Mouse (Mus musculus): ENCODE results near the gene 1110032A03Rik. TPM values are rescaled to one million over a fixed set of nuclear protein-coding genes. Genes with fewer than 3 reads are reported as not detected.

Gene 1110032A03Rik
- polyA plus RNA-seq, 1 experiment, result 170 TPM

GRCm38 (mm10) chr9:50734989-50735388 is 40.3 kb downstream of the 1110032A03Rik start:
- no peak for DNase-seq (ENCODE audit: low read depth)

- no peak for DNase-seq (ENCODE audit: low read depth)
These were observed 42.8 kb downstream of the 1110032A03Rik start for GRCm38 (mm10) chr9:50732560-50732959.

DNA sequence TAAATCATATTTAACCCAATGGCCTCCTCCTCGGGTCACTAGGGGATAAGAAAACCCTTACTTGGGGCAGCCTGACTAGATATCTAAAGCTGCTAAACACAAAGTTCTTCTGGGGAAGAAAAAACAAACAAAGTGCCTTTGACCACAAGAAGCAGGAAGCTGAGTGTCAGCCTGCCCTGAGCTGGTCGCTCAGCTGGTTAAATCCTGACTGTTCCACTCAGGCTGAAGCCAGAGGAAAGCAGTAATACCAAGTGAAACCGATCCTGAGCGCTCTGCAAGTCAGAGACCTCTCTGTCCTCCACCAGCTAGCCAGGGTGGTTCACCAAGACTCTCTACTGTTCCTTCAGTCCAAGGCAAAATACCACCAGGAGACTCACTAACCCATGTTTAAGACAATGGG is 45.7 kb downstream of the 1110032A03Rik start:
- no peak for DNase-seq (ENCODE audit: low read depth)

- no peak for DNase-seq (ENCODE audit: low read depth)
These were observed 47.2 kb downstream of the 1110032A03Rik start for GRCm38 (mm10) chr9:50727925-50728651.

GRCm38 (mm10) chr9:50727171-50727924 is 48.0 kb downstream of the 1110032A03Rik start:
- DNase-seq (ENCODE audit: low read depth), result no peak

DNA sequence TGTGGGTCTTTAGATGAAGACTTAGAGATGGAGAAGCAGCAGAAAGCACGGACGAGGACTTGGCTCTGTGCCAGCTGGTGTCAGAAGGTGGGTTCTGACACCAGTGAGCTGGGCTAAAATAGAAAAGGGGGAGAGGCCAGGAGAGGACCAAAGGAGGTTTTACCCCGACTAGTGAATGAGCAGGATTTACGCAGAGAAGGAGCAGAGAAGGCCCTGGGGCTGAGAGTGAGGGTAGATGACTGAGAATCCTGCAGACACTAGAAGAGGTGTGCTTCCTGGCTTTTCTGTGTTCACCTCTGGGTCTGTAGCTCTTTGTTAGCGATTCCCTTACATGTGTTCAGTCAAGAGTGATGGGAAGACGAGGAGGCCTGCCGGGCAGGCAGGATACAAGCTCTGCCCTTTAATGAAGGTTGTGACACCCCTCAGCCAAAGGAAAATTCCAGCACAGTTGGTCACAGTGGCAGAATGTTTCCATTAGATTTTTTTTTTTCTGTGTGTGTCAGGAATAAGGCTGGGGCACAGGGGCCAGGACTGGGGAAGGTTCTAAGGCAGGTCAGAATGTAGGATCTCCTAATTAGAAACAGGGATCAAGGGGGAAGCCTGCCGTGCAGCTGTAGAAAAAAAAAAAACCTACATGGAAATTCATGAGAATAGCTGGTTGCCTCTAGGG is 49.3 kb downstream of the 1110032A03Rik start:
- no peak for DNase-seq (ENCODE audit: low read depth)

DNA sequence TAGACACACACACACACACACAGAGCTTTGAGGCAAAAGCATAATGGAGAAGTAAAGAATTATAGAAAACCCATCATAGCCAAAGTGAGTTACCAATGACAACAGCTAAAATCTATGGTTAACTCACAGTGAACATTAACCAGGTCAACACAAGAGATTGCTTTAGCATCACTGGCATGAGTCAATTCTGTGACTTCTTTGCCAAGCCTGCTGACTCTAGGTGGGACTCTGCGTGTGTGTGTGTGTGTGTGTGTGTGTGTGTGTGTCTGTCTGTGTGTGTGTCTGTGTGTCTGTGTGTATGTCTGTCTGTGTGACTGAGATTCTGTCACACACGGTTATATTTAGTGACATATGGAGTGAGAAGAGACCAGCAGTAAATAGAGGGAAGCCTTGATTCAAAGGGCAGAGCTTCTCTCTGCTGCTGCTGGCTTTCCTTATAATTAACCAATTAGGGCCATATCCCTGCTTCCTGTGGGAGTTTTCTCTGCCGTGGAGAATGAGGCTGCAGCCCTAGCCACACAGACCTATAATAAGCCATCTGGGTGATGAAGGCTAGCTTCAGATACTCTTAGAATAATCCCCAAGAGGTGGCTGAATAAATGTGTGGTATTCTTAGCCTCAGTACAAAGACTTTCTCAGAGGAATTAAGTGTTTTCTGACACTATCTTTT is 50.5 kb downstream of the 1110032A03Rik start:
- no peak for DNase-seq (ENCODE audit: low read depth)

DNA sequence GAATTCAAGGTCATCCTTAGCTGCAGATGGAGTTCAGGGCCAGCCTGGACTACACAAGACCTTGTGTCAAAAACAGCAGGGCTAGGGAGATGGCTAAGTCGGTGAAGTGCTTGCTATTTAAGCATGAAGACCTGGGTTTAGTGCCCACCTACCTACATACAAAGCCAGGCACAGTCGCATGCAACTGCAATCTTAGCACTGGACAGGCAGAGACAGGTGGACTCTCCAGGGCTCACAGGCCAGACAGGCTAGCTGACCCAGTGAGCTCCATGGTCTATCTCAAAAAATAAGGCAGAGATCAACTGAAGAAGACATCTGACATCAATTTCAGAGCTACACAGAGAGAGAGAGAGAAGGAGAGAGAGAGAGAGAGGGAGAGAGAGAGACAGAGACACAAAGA is 51.2 kb downstream of the 1110032A03Rik start:
- no peak for DNase-seq (ENCODE audit: low read depth)

- DNase-seq (ENCODE audit: low read depth), result no peak
These were observed 51.9 kb downstream of the 1110032A03Rik start for GRCm38 (mm10) chr9:50723406-50723805.

DNA sequence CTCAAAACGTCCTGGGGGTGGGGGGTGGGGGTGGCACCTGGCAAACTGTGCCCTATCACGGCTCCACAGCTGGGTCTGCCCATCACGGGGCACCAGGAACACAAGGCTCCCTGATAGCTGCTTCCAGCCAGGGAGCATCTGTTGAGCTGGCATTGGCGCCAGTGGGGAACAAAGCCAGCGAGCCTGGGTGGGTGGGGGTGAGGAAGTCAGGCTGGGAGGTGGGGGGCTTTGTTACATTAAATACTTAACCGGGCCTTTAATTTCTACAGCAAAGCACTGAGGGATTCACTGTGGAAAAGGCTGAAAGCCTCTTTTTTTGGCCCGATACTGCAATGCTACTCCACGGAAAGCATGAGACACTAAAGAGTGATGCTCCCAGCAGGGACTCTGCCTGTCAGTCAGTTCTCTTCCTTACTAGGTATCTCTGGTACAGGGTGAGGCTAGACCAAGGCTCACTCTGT is 52.8 kb downstream of the 1110032A03Rik start:
- DNase-seq (ENCODE audit: low read depth), result no peak

DNA sequence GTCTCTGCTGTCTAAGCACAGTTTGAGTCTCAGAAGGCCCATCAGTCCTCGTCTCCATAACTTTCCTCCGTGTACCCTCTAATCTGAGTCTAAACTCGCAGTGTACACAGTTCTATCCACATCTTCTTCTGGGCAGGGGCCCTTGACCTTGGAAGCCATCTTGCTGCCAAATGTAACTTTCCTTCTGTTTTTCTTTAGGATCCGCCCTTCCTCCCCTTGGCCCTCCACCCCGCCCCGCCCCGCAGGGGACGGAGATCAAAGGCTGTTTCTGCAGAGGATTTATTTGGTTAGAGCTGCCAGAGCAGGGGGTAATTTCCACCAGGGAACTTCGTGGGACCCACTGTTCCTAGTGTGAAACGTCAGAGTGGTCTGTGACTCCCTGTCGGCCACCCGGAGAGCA is 54.3 kb downstream of the 1110032A03Rik start:
- no peak for DNase-seq (ENCODE audit: low read depth)

- no peak for DNase-seq (ENCODE audit: low read depth)
These were observed 56.4 kb downstream of the 1110032A03Rik start for GRCm38 (mm10) chr9:50718878-50719277.

GRCm38 (mm10) chr9:50714188-50714587 is 61.1 kb downstream of the 1110032A03Rik start:
- DNase-seq (ENCODE audit: low read depth), result no peak

Other genes with a start within 250 kb of the 1110032A03Rik start
- gene Pts, start 246.8 kb downstream of the 1110032A03Rik start, polyA plus RNA-seq (2012; rRNA removed), result 50.6 and 51.6 TPM in 2 replicates
- 2.7 and 3.5 TPM in 2 replicates for gene Il18, start 220.7 kb downstream of the 1110032A03Rik start, polyA plus RNA-seq (2012; rRNA removed)
- 0.34 and 0.79 TPM in 2 replicates for gene Bco2, start 220.3 kb downstream of the 1110032A03Rik start, polyA plus RNA-seq (2012; rRNA removed)
- gene Tex12, start 214.2 kb downstream of the 1110032A03Rik start, polyA plus RNA-seq (2012; rRNA removed), result not detected in 2 replicates
- 162 and 250 TPM in 2 replicates for gene Sdhd, start 171.7 kb downstream of the 1110032A03Rik start, polyA plus RNA-seq (2012; rRNA removed)
- 246 and 300 TPM in 2 replicates for gene Timm8b, start 171.6 kb downstream of the 1110032A03Rik start, polyA plus RNA-seq (2012; rRNA removed)
- gene Pih1d2, start 158.2 kb downstream of the 1110032A03Rik start, polyA plus RNA-seq (2012; rRNA removed), result 3.5 and 5.2 TPM in 2 replicates
- 6.1 and 7.7 TPM in 2 replicates for gene Nkapd1, start 158.1 kb downstream of the 1110032A03Rik start, polyA plus RNA-seq (2012; rRNA removed)
- 46.0 and 58.7 TPM in 2 replicates for gene Dlat, start 115.7 kb downstream of the 1110032A03Rik start, polyA plus RNA-seq (2012; rRNA removed)
- gene Dixdc1, start 36.0 kb downstream of the 1110032A03Rik start, polyA plus RNA-seq (2012; rRNA removed), result 2.5 and 3.3 TPM in 2 replicates
- 22.3 and 24.6 TPM in 2 replicates for gene 2310030G06Rik, start 29.0 kb downstream of the 1110032A03Rik start, polyA plus RNA-seq (2012; rRNA removed)
- 157 and 293 TPM in 2 replicates for gene Cryab, start 24.2 kb downstream of the 1110032A03Rik start, polyA plus RNA-seq (2012; rRNA removed)
- 17.6 and 28.4 TPM in 2 replicates for gene Hspb2, start 23.2 kb downstream of the 1110032A03Rik start, polyA plus RNA-seq (2012; rRNA removed)
- 6.3 TPM in 2 replicates for gene Fdxacb1, start 7.3 kb downstream of the 1110032A03Rik start, polyA plus RNA-seq (2012; rRNA removed)
- 38.9 and 55.4 TPM in 2 replicates for gene Alg9, start 501 bp downstream of the 1110032A03Rik start, polyA plus RNA-seq (2012; rRNA removed)
- 48.4 and 49.0 TPM in 2 replicates for gene Ppp2r1b, start 69.8 kb upstream of the 1110032A03Rik start, polyA plus RNA-seq (2012; rRNA removed)
- 80.9 and 88.1 TPM in 2 replicates for gene Sik2, start 233.6 kb upstream of the 1110032A03Rik start, polyA plus RNA-seq (2012; rRNA removed)

Measured in gonadal fat pad, adult 2 months (tissue).